Mouse (Mus musculus) hindbrain, embryonic 16.5 days (tissue): ENCODE results near the gene Mpv17l2. TPM values are rescaled to one million over a fixed set of nuclear protein-coding genes. Genes with fewer than 3 reads are reported as not detected.

Source experiments
- ATAC-seq: fragments of 200-750 bp; cut with Nextera tagmentation; 2 replicates; pipeline ENCODE4 v1.8.0; 2017; ENCODE audit warnings: moderate TSS enrichment, moderate library complexity
- H3K27ac ChIP-seq: fragments of 300-500 bp; sonication (generic); 2 replicates; pipeline ENCODE4 v1.5.1; 2014; ENCODE audit warnings: low read depth, mild to moderate bottlenecking, control low read depth, low read length, moderate library complexity
- H3K27me3 ChIP-seq: fragments of 300-500 bp; sonication (generic); replicated peaks from 2 replicates; pipeline ENCODE4 v1.6.1; 2014; ENCODE audit warnings: low read length; ENCODE audit not compliant: control insufficient read depth, insufficient read depth
- H3K36me3 ChIP-seq: fragments of 300-500 bp; sonication (generic); 2 replicates; pipeline ENCODE4 v1.6.1; 2014; ENCODE audit warnings: mild to moderate bottlenecking, low read length, moderate library complexity, mixed read lengths; ENCODE audit not compliant: control insufficient read depth, insufficient read depth
- H3K4me1 ChIP-seq: fragments of 300-500 bp; sonication (generic); 2 replicates; pipeline ENCODE4 v1.6.1; 2014; ENCODE audit warnings: low read depth, low read length; ENCODE audit not compliant: control insufficient read depth, insufficient read depth
- H3K4me2 ChIP-seq: fragments of 300-500 bp; sonication (generic); 2 replicates; pipeline ENCODE4 v1.6.1; 2014; ENCODE audit warnings: mild to moderate bottlenecking, low read length, control low read depth, moderate library complexity
- H3K4me3 ChIP-seq: fragments of 300-500 bp; sonication (generic); 2 replicates; pipeline ENCODE4 v1.5.1; 2014; ENCODE audit warnings: mild to moderate bottlenecking, low read length, control low read depth, moderate library complexity
- H3K9ac ChIP-seq: fragments of 300-500 bp; sonication (generic); 2 replicates; pipeline ENCODE4 v1.6.1; 2014; ENCODE audit warnings: low read depth, mild to moderate bottlenecking, control low read depth, low read length, moderate library complexity
- H3K9me3 ChIP-seq: fragments of 300-500 bp; sonication (generic); 2 replicates; pipeline ENCODE4 v1.6.1; 2014; ENCODE audit warnings: mild to moderate bottlenecking, low read length, moderate library complexity; ENCODE audit not compliant: control insufficient read depth
- WGBS: fragments of 180-500 bp; shearing (Covaris S2); extraction: QIAGEN DNeasy Blood & Tissue Kit; methylation state at CpG from one replicate; pipeline ENCODE4 v1.1.7; 2014; 5-methylcytosine and 5-hydroxymethylcytosine counted together
- polyA plus RNA-seq: library from polyadenylated mRNA; unstranded; fragments of >200 nt; fragmentation: Nextera tagmentation; extraction: Ambion mirVana; gene quantifications from 2 replicates; pipeline ENCODE4 v1.2.1, GENCODE M21; 2015

Mpv17l2 gene
- polyA plus RNA-seq, 1 experiment from 2014 or later = 49.9 TPM

DNA sequence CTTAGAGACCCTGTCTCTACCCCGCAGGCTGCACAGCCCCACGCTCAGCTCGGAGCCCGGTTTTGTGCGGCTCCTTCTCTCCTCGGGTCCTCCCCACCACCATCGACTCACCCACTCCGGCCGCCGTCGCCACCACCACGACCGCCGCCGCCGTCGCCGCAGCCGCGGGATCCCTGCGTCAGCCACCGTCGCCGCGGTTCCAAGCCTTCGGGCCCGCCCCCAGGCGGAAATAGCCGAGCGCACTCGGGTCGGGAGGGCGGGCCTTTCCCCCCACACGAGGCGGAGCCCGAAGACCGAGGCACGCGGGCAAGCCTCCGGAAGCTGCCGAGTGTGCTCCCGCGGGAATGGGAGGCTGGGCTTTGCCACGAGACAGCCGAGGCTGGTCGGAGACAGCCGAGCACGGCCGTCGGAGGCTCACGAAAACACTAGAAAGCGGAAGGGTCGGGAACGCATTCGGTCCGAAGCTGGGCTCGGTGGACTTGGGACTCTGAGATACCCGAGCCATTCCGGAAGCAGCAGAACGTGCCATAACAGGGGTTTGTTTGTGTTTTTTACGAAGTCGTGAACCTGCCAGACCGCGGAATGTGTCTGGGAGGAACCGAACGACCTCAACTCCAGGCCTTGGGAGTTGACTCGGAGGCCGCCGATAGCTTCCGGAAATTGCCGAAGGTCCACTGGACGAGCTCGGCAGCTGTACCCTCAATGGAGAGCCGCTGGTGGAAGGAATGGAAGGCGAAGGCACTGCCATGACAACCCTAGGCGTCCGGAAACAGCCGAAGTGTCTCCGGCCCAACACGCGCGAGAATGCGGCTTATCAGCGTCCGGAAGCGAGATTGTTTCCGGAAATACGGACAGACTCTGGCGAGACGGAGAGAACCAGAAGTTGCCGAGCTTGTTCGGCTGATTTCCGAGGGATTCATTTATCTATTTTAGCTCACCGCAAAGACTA, 16.0 kb upstream of the Mpv17l2 start, which contains the start of gene Pik3r2:
Pik3r2 (minus strand) TSS at position 218 of the 949 bp plus-strand sequence.
- peak within 1 kb of the TSS; percentile 96 for H3K27ac ChIP-seq
- peak within 1 kb of the TSS; percentile 68 for H3K4me3 ChIP-seq
- peak; percentile 94 for ATAC-seq
- H3K9me3 ChIP-seq = no peaks in the 10 kb centered on the region
- peak within 1 kb of the TSS; percentile 91 for H3K4me2 ChIP-seq
- H3K4me1 ChIP-seq = peaks cover 45% of the 10 kb centered on the region
- peak within 1 kb of the TSS; percentile 89 for H3K9ac ChIP-seq
- H3K36me3 ChIP-seq = peaks cover 36% of the 10 kb centered on the region
- under 1% methylated on average over 91 of the region's 94 CpGs for WGBS
- no peaks in the 10 kb centered on the region for H3K27me3 ChIP-seq

GRCm38 (mm10) chr8:70775851-70776495, 15.2 kb upstream of the Mpv17l2 start:
- 2% methylated on average over 30 of the region's 34 CpGs for WGBS
- Histone ChIP-seq H3K9me3 (no peaks in the 10 kb centered on the region), H3K4me2 (peak overlapping the region; percentile 73), H3K4me3 (peak overlapping the region; percentile 68), H3K4me1 (peaks cover 45% of the 10 kb centered on the region), H3K36me3 (peaks cover 38% of the 10 kb centered on the region), H3K27me3 (no peaks in the 10 kb centered on the region), H3K9ac (peak overlapping the region; percentile 89), H3K27ac (peak overlapping the region; percentile 69)
- ATAC-seq = no peak

DNA sequence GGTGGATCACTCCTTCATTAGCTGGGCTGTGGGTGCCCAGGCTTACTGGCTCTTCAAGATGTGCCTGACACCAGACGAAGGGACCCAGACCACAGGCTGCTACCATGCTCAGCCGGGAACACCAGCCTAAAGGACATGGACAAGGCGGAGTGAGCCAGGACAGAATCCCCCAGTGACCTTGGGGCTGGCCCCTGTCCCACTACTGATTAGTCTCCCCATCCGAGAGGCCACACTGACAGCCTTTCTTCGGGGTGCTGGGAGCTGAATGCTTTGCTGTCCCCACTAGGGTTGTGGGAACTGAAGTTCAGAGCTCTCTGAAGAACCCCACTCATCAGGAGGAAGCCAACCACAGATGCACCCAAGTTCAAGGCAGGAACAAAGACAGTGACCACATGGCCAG, 14.5 kb upstream of the Mpv17l2 start:
- peak overlapping the region; percentile 73 for H3K4me2 ChIP-seq
- peaks cover 45% of the 10 kb centered on the region for H3K4me1 ChIP-seq
- no peaks in the 10 kb centered on the region for H3K27me3 ChIP-seq
- H3K4me3 ChIP-seq = peak overlapping the region; percentile 68
- H3K36me3 ChIP-seq = peaks cover 37% of the 10 kb centered on the region
- WGBS = 85% methylated on average over 5 of the region's 5 CpGs
- no peak overlapping the region for H3K27ac ChIP-seq
- ATAC-seq = no peak
- H3K9ac ChIP-seq = peak overlapping the region; percentile 89
- no peaks in the 10 kb centered on the region for H3K9me3 ChIP-seq

GRCm38 (mm10) chr8:70774740-70775139, 14.0 kb upstream of the Mpv17l2 start:
- H3K36me3 ChIP-seq = peaks cover 38% of the 10 kb centered on the region
- H3K4me3 ChIP-seq = no peak overlapping the region
- H3K27me3 ChIP-seq = no peaks in the 10 kb centered on the region
- peaks cover 45% of the 10 kb centered on the region for H3K4me1 ChIP-seq
- H3K4me2 ChIP-seq = no peak overlapping the region
- H3K27ac ChIP-seq = no peak overlapping the region
- no peaks in the 10 kb centered on the region for H3K9me3 ChIP-seq
- ATAC-seq = no peak
- H3K9ac ChIP-seq = no peak overlapping the region
- WGBS = 94% methylated on average over 18 of the region's 18 CpGs

- ATAC-seq = no peak; the same call in 1 of the 2 replicates
- peaks cover 34% of the 10 kb centered on the region for H3K36me3 ChIP-seq
- no peaks in the 10 kb centered on the region for H3K27me3 ChIP-seq
- peak overlapping the region; percentile 38; the same call in 1 of the 2 replicates for H3K9ac ChIP-seq
- H3K27ac ChIP-seq = peak overlapping the region; percentile 68
- WGBS = 37% methylated on average over 9 of the region's 9 CpGs
- no peaks in the 10 kb centered on the region for H3K9me3 ChIP-seq
- H3K4me1 ChIP-seq = peaks cover 45% of the 10 kb centered on the region
- no peak overlapping the region for H3K4me3 ChIP-seq
- peak overlapping the region; percentile 27; the same call in 1 of the 2 replicates for H3K4me2 ChIP-seq
These were observed 13.1 kb upstream of the Mpv17l2 start for GRCm38 (mm10) chr8:70773833-70774232.

GRCm38 (mm10) chr8:70773410-70773809, 12.7 kb upstream of the Mpv17l2 start:
- Histone ChIP-seq H3K27ac (peak overlapping the region; percentile 68), H3K9me3 (no peaks in the 10 kb centered on the region), H3K4me3 (no peak overlapping the region), H3K4me1 (peaks cover 44% of the 10 kb centered on the region), H3K9ac (peak overlapping the region; percentile 38; the same call in 1 of the 2 replicates), H3K27me3 (no peaks in the 10 kb centered on the region), H3K36me3 (peaks cover 38% of the 10 kb centered on the region), H3K4me2 (peak overlapping the region; percentile 27)
- ATAC-seq = no peak
- 60% methylated on average over 5 of the region's 5 CpGs for WGBS

GRCm38 (mm10) chr8:70772890-70773289, 12.1 kb upstream of the Mpv17l2 start:
- Histone ChIP-seq H3K4me2 (peak overlapping the region; percentile 27; the same call in 1 of the 2 replicates), H3K4me3 (no peak overlapping the region), H3K27ac (no peak overlapping the region), H3K9ac (no peak overlapping the region), H3K9me3 (no peaks in the 10 kb centered on the region), H3K27me3 (no peaks in the 10 kb centered on the region), H3K36me3 (peaks cover 40% of the 10 kb centered on the region), H3K4me1 (peaks cover 39% of the 10 kb centered on the region)
- WGBS = 91% methylated on average over 9 of the region's 9 CpGs
- ATAC-seq = no peak

DNA sequence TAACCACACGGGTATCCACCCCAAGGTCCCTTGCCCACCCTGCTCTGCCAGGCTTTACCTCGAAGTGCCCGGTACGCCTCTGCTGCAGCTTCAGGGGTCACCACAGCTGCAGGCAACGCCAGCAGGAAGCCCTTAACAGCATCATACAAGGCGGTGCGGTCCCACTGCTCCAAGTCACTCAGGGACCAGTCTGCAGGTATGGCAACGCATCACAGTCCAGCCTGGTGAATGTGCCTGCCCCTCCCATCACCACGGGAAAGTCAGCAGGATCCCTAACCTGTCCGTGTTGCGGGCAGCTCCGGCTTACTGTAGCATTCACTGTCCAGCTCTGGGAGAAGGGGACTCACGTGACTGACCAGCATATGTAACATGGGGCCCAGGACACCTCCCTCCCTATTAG, 11.3 kb upstream of the Mpv17l2 start:
- H3K36me3 ChIP-seq = peaks cover 41% of the 10 kb centered on the region
- 95% methylated on average over 13 of the region's 13 CpGs for WGBS

GRCm38 (mm10) chr8:70771217-70771616, 10.5 kb upstream of the Mpv17l2 start:
- Histone ChIP-seq H3K4me3 (no peak overlapping the region), H3K27ac (no peak overlapping the region), H3K4me2 (no peak overlapping the region), H3K9me3 (no peaks in the 10 kb centered on the region), H3K4me1 (peaks cover 42% of the 10 kb centered on the region), H3K9ac (0 out of 2 replicates have a peak overlapping the region, but pooled peaks have one; percentile 9), H3K27me3 (no peaks in the 10 kb centered on the region), H3K36me3 (peaks cover 41% of the 10 kb centered on the region)
- no peak for ATAC-seq
- WGBS = 92% methylated on average over 6 of the region's 7 CpGs

More for the DNA sequence above, 11.3 kb upstream of the Mpv17l2 start:
- Histone ChIP-seq H3K9ac (no peak overlapping the region), H3K4me2 (no peak overlapping the region), H3K27ac (no peak overlapping the region), H3K27me3 (no peaks in the 10 kb centered on the region), H3K9me3 (no peaks in the 10 kb centered on the region), H3K4me3 (no peak overlapping the region), H3K4me1 (peaks cover 34% of the 10 kb centered on the region)
- ATAC-seq = no peak
